Mouse (Mus musculus): ENCODE data around the gene Asnsd1. TPM values are rescaled to one million over a fixed set of nuclear protein-coding genes. Genes with fewer than 3 reads are reported as not detected.
"Not testable (repeated sequence)": the region's sequence is repeated elsewhere in the genome, so short reads cannot be mapped to it uniquely, and the experiment has no call there.

The Asnsd1 gene
- polyA plus RNA-seq (2015; fragmentation: Nextera tagmentation; extraction: Ambion mirVana) = 64.0 and 65.4 TPM in 2 replicates

DNA sequence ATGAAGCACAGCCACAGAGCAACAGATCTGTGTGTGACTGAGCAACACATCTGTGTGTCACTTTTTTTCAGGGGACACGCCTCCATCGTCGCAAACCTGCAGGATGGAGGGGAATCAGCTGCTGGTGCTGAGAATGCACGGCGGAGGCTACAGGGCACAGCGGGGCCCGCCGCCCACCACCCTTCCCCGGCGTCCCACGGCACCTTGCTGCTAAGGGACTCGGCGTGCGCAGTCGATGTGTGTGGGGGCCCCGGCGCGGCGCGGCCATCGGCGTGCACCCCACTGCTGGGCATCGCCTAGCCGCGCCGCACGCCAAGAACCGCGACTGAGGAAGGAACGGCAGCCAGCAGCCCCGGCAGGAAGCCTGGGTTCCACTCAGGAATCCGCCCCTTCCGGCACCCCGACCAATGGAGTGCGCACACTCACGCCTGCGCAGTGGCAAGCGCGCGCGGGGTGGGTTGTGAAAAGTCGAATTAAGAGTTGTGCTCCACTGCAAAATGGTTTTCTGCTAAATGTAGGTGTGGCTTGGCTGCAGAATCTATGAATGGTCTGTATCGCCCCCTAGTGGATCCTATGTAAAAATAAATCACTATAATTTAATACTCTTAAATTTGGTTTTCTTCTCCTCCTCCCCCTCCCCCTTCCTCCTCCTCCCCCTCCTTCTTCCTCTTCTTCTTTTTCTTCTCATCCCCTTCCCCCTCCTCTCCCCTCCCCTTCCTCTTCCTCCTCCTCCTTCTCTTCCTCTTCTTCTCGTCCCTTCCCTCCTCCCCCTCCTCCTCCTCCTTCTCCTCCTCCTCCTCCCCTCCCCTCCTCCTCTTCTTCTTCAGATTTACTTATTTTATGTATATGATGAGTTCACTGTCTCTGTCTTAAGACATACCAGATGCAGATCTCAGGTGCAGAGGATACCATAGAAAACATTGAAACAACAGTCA, at the start of gene Asnsd1, which contains the start of the genes Asdurf and Gm28551:
Asnsd1 (minus strand) TSS at position 426 of the 935 bp plus-strand sequence.
Asdurf (minus strand) TSS at position 293 of the 935 bp plus-strand sequence.
Gm28551 (minus strand) TSS at position 341 of the 935 bp plus-strand sequence.
- WGBS = 0% methylated on average over 44 of the region's 44 CpGs
- 0 out of 2 replicates have a peak, but pooled peaks cover 3% of the 10 kb centered on the region for H3K4me1 ChIP-seq
- H3K4me3 ChIP-seq (replicated peaks) = peak within 1 kb of the TSS; percentile 89
- H3K4me2 ChIP-seq (replicated peaks) = peak within 1 kb of the TSS; percentile 49
- H3K9me3 ChIP-seq (replicated peaks) = no peaks in the 10 kb centered on the region
- H3K27ac ChIP-seq (replicated peaks) = peak within 1 kb of the TSS; percentile 90
- H3K9ac ChIP-seq = peak within 1 kb of the TSS; percentile 85
- no peaks in the 10 kb centered on the region for H3K27me3 ChIP-seq
- H3K36me3 ChIP-seq = peaks cover 15% of the 10 kb centered on the region
- ATAC-seq (ENCODE audit: insufficient number of reproducible peaks, low FRiP score, low TSS enrichment, low read depth) = peak; percentile 100

DNA sequence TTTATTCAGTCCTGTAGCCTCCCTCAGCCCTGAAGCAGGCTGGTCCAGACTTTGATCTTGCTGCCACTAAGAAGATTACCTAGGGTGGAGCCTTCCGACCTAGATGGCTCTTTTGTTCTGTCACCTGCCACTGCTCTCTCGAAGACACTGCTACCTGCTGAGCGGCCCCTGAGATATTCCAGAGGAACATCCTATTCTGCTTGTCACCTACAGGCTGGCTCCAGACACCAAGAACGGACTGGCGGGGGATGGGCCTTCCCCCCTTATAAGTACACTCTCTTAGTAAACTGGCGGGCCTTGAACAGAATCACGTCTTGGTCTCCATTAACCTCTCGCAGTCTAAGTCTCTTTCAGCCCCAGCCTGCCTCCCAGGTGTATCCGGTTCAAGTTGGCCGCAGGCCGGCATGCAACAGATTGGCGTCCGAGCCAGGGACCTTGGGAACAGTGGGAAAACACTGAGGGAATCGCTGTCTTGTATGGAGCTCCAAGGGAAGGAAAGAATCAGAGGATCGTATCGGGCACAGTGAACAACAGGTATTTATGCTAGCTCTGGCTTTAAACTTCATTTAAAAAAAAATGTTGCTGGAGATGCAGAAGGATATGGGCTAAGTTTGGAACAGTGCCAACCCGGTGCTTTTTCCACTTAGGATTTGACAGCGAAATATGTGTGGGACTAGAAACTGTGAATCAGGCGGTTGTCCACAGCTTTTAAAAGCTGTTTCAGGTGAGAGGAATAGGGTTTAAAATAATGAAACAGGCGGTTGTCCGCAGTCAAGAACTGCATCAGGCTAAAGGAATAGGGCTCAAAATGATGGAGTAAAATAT, 41.6 kb upstream of the Asnsd1 start:
- peak overlapping the region; percentile 36 for H3K4me2 ChIP-seq (replicated peaks)
- not testable (repeated sequence) for H3K4me1 ChIP-seq; H3K9ac ChIP-seq; H3K27ac ChIP-seq (replicated peaks); ATAC-seq (ENCODE audit: insufficient number of reproducible peaks, low FRiP score, low TSS enrichment, low read depth); H3K4me3 ChIP-seq (replicated peaks); H3K9me3 ChIP-seq (replicated peaks); H3K27me3 ChIP-seq; H3K36me3 ChIP-seq
- WGBS = 24% methylated on average over 21 of the region's 21 CpGs

DNA sequence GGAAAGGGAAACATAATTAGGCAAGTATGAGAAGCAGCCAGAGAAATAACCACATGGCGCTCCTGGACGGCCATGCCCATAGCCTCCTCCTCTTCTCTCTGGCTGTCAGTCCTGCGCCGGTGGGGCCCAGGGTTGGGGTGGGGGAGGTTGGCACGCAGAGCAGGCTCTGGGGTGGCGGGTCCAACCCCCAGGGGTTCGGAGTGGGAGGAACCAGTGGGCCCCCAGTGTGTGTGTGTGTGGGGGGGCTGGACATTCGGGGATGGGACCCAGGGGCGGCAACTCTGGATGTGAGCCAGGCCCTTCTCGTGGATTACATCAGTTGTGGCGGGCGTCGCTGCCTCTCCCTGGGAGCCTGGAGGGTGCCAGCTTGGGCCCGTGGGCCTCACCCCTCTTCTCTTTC, 36.2 kb upstream of the Asnsd1 start:
- Histone ChIP-seq H3K27ac (replicated peaks) (no peak overlapping the region), H3K36me3 (no peaks in the 10 kb centered on the region), H3K4me3 (replicated peaks) (no peak overlapping the region), H3K4me1 (no peaks in the 10 kb centered on the region), H3K9me3 (replicated peaks) (no peaks in the 10 kb centered on the region), H3K4me2 (replicated peaks) (no peak overlapping the region), H3K27me3 (no peaks in the 10 kb centered on the region), H3K9ac (no peak overlapping the region)
- ATAC-seq (ENCODE audit: insufficient number of reproducible peaks, low FRiP score, low TSS enrichment, low read depth) = no peak
- WGBS = 84% methylated on average over 10 of the region's 14 CpGs

DNA sequence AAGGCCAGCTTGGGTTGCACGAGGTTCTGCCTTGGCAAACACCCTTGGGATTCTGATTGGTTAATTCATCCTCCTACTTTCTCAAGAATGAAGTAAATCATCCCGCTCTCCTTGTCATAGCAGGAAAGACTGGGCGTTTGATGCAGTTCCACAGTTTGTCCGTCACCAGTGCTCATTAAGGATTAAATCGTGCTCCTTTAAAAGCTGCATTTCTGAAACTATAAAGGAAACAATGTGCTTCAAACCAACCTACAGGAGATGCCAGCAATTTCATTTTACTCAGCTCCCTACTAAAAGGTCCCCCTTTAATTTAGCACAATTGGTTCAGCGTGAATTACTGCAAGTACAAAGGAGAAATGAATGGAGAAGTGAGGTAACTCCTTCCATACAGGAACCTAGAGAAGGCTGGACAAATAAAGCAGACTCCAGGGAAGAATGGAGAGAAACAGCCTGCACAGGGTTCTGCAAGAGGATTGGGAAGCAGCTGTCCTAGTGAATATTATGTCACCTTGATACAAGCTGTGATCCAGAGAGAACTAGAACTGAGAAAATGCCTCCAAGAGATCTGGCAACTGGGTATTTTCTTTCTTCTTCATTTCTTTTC, 31.6 kb upstream of the Asnsd1 start:
- Histone ChIP-seq H3K4me2 (replicated peaks) (no peak overlapping the region), H3K36me3 (no peaks in the 10 kb centered on the region), H3K4me1 (no peaks in the 10 kb centered on the region), H3K27ac (replicated peaks) (no peak overlapping the region), H3K9ac (no peak overlapping the region), H3K9me3 (replicated peaks) (no peaks in the 10 kb centered on the region), H3K27me3 (no peaks in the 10 kb centered on the region), H3K4me3 (replicated peaks) (no peak overlapping the region)
- no peak for ATAC-seq (ENCODE audit: insufficient number of reproducible peaks, low FRiP score, low TSS enrichment, low read depth)
- WGBS = 69% methylated on average over 6 of the region's 6 CpGs

DNA sequence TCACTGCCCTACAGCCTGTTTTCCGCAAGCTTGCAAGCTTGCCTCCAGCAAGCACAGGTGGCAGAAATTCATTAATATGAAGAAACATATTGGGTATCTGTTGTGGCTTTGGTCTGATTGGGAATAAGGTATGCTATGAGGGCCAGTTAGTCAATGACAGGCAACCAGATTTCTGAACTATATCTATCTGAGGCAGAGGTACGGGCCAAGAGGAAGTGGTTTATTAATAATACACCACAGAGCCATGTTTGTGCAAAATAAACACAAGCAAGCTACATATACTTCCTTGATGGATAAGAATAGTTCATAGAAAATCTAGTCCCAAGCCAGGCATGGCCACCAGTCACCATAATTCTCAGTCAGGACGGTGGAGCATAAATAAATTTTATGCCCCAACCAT, 25.2 kb upstream of the Asnsd1 start:
- Histone ChIP-seq H3K9ac (no peak overlapping the region), H3K27me3 (no peaks in the 10 kb centered on the region), H3K9me3 (replicated peaks) (no peaks in the 10 kb centered on the region), H3K4me2 (replicated peaks) (no peak overlapping the region), H3K36me3 (no peaks in the 10 kb centered on the region), H3K4me3 (replicated peaks) (no peak overlapping the region), H3K27ac (replicated peaks) (no peak overlapping the region), H3K4me1 (no peaks in the 10 kb centered on the region)
- ATAC-seq (ENCODE audit: insufficient number of reproducible peaks, low FRiP score, low TSS enrichment, low read depth) = no peak
- WGBS = 71% methylated on average over 3 of the region's 3 CpGs

DNA sequence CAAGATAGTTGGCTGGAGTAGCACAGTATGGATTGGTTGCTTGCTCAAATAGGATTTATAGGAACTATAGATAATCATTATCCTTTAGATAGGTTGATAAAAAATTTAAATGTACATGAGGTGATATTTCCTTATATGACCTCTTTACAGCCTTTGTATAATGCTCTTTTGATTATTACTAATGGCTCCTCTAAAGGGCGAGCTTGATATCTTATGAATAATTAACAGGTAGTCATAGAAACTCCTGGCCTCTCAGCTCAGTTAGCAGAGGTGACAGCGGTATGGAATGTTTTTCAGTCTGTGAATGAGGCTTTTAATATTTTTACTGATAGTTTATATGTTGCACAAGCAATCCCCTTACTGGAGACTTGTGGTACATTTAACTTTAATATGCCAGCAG, 23.4 kb upstream of the Asnsd1 start:
- H3K9me3 ChIP-seq (replicated peaks); H3K9ac ChIP-seq; H3K4me3 ChIP-seq (replicated peaks); H3K4me1 ChIP-seq; ATAC-seq (ENCODE audit: insufficient number of reproducible peaks, low FRiP score, low TSS enrichment, low read depth); H3K36me3 ChIP-seq; H3K27ac ChIP-seq (replicated peaks); H3K4me2 ChIP-seq (replicated peaks); H3K27me3 ChIP-seq: not testable (repeated sequence)
- 83% methylated on average over 2 of the region's 2 CpGs for WGBS

DNA sequence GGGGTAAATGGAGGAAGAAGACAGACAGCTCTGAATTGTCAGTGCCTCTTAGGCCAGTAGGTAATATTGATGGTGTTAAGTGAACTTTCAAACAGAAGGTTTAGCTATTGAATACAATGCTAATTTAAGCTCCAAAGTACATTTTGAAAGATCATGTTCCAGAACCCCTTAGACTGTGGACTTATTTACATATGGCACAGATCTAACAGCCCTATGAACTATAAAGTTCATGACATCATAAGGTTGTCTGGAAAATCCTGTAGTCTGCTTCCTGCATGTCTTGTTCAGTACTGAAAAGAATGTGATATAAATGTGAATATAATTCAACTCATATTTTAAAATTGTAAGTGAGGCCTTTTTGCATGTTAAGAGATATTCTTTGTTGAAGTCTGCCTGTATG, 6.4 kb upstream of the Asnsd1 start:
- Histone ChIP-seq H3K27me3 (no peaks in the 10 kb centered on the region), H3K36me3 (no peaks in the 10 kb centered on the region), H3K4me3 (replicated peaks) (no peak overlapping the region), H3K4me2 (replicated peaks) (no peak overlapping the region), H3K4me1 (no peaks in the 10 kb centered on the region), H3K27ac (replicated peaks) (no peak overlapping the region), H3K9me3 (replicated peaks) (no peaks in the 10 kb centered on the region), H3K9ac (no peak overlapping the region)
- no peak for ATAC-seq (ENCODE audit: insufficient number of reproducible peaks, low FRiP score, low TSS enrichment, low read depth)

DNA sequence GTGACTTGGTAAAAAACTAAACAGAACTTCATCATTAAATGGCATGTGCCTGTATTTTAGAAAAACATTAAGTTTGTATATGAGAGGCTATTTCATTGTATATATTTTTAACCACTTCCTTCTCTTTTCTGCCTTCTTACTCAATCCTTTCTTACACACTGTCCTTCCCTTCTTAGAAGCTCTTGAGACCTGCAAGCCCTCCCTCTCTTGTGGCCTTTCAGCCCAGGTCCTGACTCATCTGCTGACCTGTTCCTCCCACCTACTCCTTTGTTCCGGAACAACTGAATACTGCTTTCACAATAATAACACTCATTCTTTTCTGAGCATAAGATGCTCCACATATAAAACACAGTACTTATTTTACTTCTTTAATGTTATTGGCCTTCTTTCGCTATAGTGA, 11.5 kb downstream of the Asnsd1 start:
- H3K27me3 ChIP-seq = no peaks in the 10 kb centered on the region
- WGBS = 94% methylated on average over 2 of the region's 2 CpGs
- 0 out of 2 replicates have a peak, but pooled peaks cover 5% of the 10 kb centered on the region for H3K9me3 ChIP-seq (replicated peaks)
- H3K9ac ChIP-seq = no peak overlapping the region
- no peaks in the 10 kb centered on the region for H3K4me1 ChIP-seq
- ATAC-seq (ENCODE audit: insufficient number of reproducible peaks, low FRiP score, low TSS enrichment, low read depth) = no peak
- H3K4me3 ChIP-seq (replicated peaks) = no peak overlapping the region
- no peak overlapping the region for H3K27ac ChIP-seq (replicated peaks)
- no peak overlapping the region for H3K4me2 ChIP-seq (replicated peaks)
- peaks cover 49% of the 10 kb centered on the region for H3K36me3 ChIP-seq

DNA sequence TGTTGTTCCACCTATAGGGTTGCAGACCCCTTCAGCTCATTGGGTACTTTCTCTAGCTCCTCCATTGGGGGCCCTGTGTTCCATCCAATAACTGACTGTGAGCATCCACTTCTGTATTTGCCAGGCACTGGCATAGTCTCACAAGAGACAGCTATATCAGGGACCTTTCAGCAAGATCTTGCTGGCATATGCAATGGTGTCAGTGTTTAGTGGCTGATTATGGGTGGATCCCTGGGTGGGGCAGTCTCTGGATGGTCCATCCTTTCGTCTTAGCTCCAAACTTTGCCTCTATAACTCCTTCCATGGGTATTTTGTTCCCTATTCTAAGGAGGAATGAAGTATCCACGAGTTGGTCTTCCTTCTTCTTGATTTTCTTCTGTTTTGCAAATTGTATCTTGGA, 15.1 kb downstream of the Asnsd1 start:
- ATAC-seq (ENCODE audit: insufficient number of reproducible peaks, low FRiP score, low TSS enrichment, low read depth); H3K4me2 ChIP-seq (replicated peaks); H3K4me1 ChIP-seq; H3K27ac ChIP-seq (replicated peaks); H3K9ac ChIP-seq; H3K4me3 ChIP-seq (replicated peaks); H3K9me3 ChIP-seq (replicated peaks); H3K27me3 ChIP-seq: not testable (repeated sequence)
- H3K36me3 ChIP-seq = peaks cover 21% of the 10 kb centered on the region
- WGBS = 74% methylated on average over 2 of the region's 2 CpGs

DNA sequence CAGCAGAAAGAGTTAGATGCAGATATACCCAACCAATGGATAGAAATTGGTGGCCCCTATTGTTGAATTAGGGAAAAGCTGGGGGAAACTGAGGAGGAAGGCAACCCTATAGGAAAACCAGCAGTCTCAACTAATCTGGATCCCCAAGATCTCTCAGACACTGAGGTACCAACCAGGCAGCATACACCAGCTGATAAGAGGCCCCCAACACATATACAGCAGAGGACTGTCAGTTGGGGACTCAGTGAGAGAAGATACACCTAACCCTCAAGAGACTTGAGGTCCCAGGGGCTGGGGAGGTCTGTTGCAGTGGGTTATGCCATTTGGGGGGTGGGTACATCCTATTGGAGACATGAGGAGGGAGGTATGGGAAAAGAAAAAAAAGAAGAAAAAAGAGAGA, 17.1 kb downstream of the Asnsd1 start:
- Histone ChIP-seq H3K4me3 (replicated peaks) (no peak overlapping the region), H3K9ac (no peak overlapping the region), H3K9me3 (replicated peaks) (no peaks in the 10 kb centered on the region), H3K27me3 (no peaks in the 10 kb centered on the region), H3K4me2 (replicated peaks) (no peak overlapping the region), H3K36me3 (peaks cover 3% of the 10 kb centered on the region; the same call in 1 of the 2 replicates), H3K4me1 (no peaks in the 10 kb centered on the region), H3K27ac (replicated peaks) (no peak overlapping the region)
- no peak for ATAC-seq (ENCODE audit: insufficient number of reproducible peaks, low FRiP score, low TSS enrichment, low read depth)

DNA sequence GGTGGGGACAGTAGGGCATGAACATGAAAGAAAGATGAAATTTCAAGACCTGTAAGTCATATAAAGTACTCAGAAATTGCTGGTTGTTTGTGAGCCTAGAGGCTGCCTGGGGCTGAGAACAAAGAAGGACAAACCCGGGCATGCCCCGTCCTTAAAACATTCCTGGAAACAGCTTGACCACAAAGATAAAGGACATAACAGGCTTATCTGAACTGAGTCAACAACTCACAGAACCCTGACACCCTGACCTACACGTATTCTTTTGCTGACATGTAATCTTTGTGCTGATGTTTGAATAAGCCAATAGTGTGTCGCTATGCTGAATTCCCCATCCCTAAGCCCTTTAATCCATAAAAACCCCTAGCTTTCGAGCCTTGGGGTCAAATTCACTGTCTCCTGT, 19.0 kb downstream of the Asnsd1 start:
- H3K27me3 ChIP-seq; H3K4me2 ChIP-seq (replicated peaks); H3K4me1 ChIP-seq; H3K9ac ChIP-seq; H3K4me3 ChIP-seq (replicated peaks); H3K9me3 ChIP-seq (replicated peaks); H3K27ac ChIP-seq (replicated peaks); ATAC-seq (ENCODE audit: insufficient number of reproducible peaks, low FRiP score, low TSS enrichment, low read depth); H3K36me3 ChIP-seq: not testable (repeated sequence)
- WGBS = 79% methylated on average over 5 of the region's 5 CpGs

Data from embryonic facial prominence, embryonic 15.5 days (tissue).